Mouse (Mus musculus) effector memory CD4-positive, alpha-beta T cell, adult 5 months (primary cell): Measurements from ENCODE around the gene Ehmt2. TPM values are rescaled to one million over a fixed set of nuclear protein-coding genes. Genes with fewer than 3 reads are reported as not detected.

Source experiments
- polyA plus RNA-seq: library from polyadenylated mRNA; unstranded; fragments of 100-300 nt; shearing (Covaris generic); gene quantifications from one replicate; pipeline ENCODE4 v1.2.1, GENCODE M21; 2017

Gene Ehmt2
- 57.8 TPM for polyA plus RNA-seq

GRCm38 (mm10) chr17:34898160-34898586 is at the start of gene Ehmt2, which contains the start of gene C2:
Gene Ehmt2 (plus strand): TSS chr17:34898469.
Gene C2 (minus strand): TSS chr17:34898265.

GRCm38 (mm10) chr17:34849722-34850516 is 48.4 kb upstream of the Ehmt2 start, which contains the start of the genes Skiv2l and Nelfe:
Gene Skiv2l (minus strand): TSS chr17:34850210.
Gene Nelfe (plus strand): TSS chr17:34850391.

GRCm38 (mm10) chr17:34862416-34863081 is 35.7 kb upstream of the Ehmt2 start, which contains the start of gene Cfb:
Gene Cfb (minus strand): TSS chr17:34862518.

GRCm38 (mm10) chr17:34879336-34879879 is 18.9 kb upstream of the Ehmt2 start, which contains the start of gene Zbtb12:
Gene Zbtb12 (plus strand): TSS chr17:34879483.

GRCm38 (mm10) chr17:34881683-34882310 is 16.5 kb upstream of the Ehmt2 start, which contains the start of gene Gm20547:
Gene Gm20547 (minus strand): TSS chr17:34882042.

GRCm38 (mm10) chr17:34913930-34914665 is 15.8 kb downstream of the Ehmt2 start, which contains the start of gene Slc44a4:
Gene Slc44a4 (plus strand): TSS chr17:34914466.

DNA sequence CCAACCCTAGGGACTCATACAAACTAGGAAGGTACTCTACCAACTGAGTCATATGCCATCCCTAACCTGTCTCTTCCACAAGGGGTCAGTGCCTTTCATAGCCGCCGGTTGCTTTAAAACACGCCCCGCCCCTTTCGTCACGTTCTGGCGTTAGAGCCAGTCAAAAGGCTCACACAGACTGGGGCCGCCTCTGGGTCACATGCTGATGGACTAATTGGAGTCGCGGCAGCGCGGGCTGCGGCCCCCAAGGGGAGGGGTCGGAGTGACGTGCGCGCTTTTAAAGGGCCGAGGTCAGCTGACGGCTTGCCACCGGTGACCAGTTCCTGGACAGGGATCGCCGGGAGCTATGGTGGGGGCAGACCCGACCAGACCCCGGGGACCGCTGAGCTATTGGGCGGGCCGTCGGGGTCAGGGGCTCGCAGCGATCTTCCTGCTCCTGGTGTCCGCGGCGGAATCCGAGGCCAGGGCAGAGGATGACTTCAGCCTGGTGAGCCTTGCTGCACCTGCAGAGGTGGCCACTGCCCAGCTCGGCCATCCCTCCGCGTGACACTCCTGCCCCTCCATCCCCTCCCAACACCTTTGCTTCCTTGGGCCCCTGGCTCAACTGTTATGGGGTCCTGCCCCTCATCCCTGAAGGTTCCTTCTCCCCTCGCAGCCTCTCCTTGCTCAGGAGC is 32.9 kb downstream of the Ehmt2 start, which contains the start of gene Neu1:
TSS of gene Neu1 (plus strand) at position 193 of the 674 bp plus-strand sequence.

GRCm38 (mm10) chr17:34959130-34959778 is 61.0 kb downstream of the Ehmt2 start, which contains the start of gene Hspa1b:
Gene Hspa1b (minus strand): TSS chr17:34959238.

Other genes with a start within 250 kb of the Ehmt2 start
- gene Tnxb, start 227.9 kb upstream of the Ehmt2 start, polyA plus RNA-seq = not detected
- not detected for gene C4b, start 154.6 kb upstream of the Ehmt2 start, polyA plus RNA-seq
- not detected for gene Cyp21a1, start 93.9 kb upstream of the Ehmt2 start, polyA plus RNA-seq
- 25.8 TPM for gene Stk19, start 61.5 kb upstream of the Ehmt2 start, polyA plus RNA-seq
- 123 TPM for gene Dxo, start 61.5 kb upstream of the Ehmt2 start, polyA plus RNA-seq
- 128 TPM for gene Skiv2l, start 48.3 kb upstream of the Ehmt2 start, polyA plus RNA-seq
- gene Nelfe, start 48.1 kb upstream of the Ehmt2 start, polyA plus RNA-seq = 49.5 TPM
- not detected for gene Cfb, start 36.0 kb upstream of the Ehmt2 start, polyA plus RNA-seq
- gene Zbtb12, start 19.0 kb upstream of the Ehmt2 start, polyA plus RNA-seq = 0.21 TPM
- gene Gm20547, start 16.4 kb upstream of the Ehmt2 start, polyA plus RNA-seq = not detected
- gene C2, start 204 bp upstream of the Ehmt2 start, polyA plus RNA-seq = 1.2 TPM
- not detected for gene Slc44a4, start 16.0 kb downstream of the Ehmt2 start, polyA plus RNA-seq
- 74.6 TPM for gene Neu1, start 32.8 kb downstream of the Ehmt2 start, polyA plus RNA-seq
- gene Hspa1b, start 60.8 kb downstream of the Ehmt2 start, polyA plus RNA-seq = 2,452 TPM
- 125 TPM for gene Gm20481, start 71.4 kb downstream of the Ehmt2 start, polyA plus RNA-seq
- 1,550 TPM for gene Hspa1a, start 73.7 kb downstream of the Ehmt2 start, polyA plus RNA-seq
- gene Hspa1l, start 74.2 kb downstream of the Ehmt2 start, polyA plus RNA-seq = not detected
- 47.6 TPM for gene Lsm2, start 83.4 kb downstream of the Ehmt2 start, polyA plus RNA-seq
- gene Vars, start 102.5 kb downstream of the Ehmt2 start, polyA plus RNA-seq = 182 TPM
- gene Vwa7, start 118.1 kb downstream of the Ehmt2 start, polyA plus RNA-seq = 0.10 TPM
- gene Sapcd1, start 129.5 kb downstream of the Ehmt2 start, polyA plus RNA-seq = not detected
- gene Msh5, start 148.3 kb downstream of the Ehmt2 start, polyA plus RNA-seq = 2.2 TPM
- gene Clic1, start 151.5 kb downstream of the Ehmt2 start, polyA plus RNA-seq = 305 TPM
- 1.00 TPM for gene Ddah2, start 160.6 kb downstream of the Ehmt2 start, polyA plus RNA-seq
- not detected for gene Ly6g6c, start 166.9 kb downstream of the Ehmt2 start, polyA plus RNA-seq
- not detected for gene Mpig6b, start 167.7 kb downstream of the Ehmt2 start, polyA plus RNA-seq
- gene Ly6g6e, start 178.4 kb downstream of the Ehmt2 start, polyA plus RNA-seq = not detected
- gene Ly6g6d, start 179.6 kb downstream of the Ehmt2 start, polyA plus RNA-seq = not detected
- gene Ly6g6f, start 187.1 kb downstream of the Ehmt2 start, polyA plus RNA-seq = not detected
- gene Abhd16a, start 190.8 kb downstream of the Ehmt2 start, polyA plus RNA-seq = 88.6 TPM
- not detected for gene Ly6g5c, start 209.8 kb downstream of the Ehmt2 start, polyA plus RNA-seq
- gene Ly6g5b, start 217.0 kb downstream of the Ehmt2 start, polyA plus RNA-seq = 2.1 TPM
- 43.9 TPM for gene Gpank1, start 223.0 kb downstream of the Ehmt2 start, polyA plus RNA-seq
- 190 TPM for gene Csnk2b, start 223.6 kb downstream of the Ehmt2 start, polyA plus RNA-seq
- 0.75 TPM for gene D17H6S53E, start 227.9 kb downstream of the Ehmt2 start, polyA plus RNA-seq
- not detected for gene Apom, start 233.6 kb downstream of the Ehmt2 start, polyA plus RNA-seq
- 75.1 TPM for gene Bag6, start 236.7 kb downstream of the Ehmt2 start, polyA plus RNA-seq